Mouse (Mus musculus): ENCODE data around the gene Pld3.

The Pld3 gene

DNA sequence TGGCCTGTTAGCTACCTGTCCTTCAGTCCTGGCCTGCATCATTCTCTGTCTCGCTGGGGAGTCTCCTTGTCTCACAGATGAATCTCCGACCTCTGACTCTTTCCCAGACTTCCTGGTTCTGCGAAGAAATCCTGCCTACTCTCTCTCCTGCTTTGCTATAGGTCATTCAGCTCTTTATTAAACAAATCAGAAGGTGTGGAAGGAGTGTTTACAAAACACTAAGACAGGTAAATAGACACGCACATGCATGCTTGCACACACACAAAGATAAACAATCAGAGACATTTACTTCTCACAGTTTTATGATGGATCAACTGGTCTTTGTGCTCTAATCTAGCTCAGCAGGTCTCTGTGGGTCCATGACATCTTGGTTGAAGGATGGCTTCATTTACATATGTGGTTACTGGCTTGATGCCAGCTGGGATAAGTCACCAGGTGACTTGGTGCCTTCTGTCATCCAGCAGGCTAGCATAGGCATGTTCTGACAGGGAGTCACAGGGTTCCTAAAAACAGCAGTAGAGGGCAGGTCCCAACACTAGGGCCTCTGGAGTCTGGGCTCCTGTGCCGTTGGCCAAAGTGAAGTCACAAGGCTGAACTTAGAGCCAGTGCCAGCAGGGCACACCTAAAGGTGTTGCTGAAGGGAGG lies 16.7 kb upstream of the Pld3 start:
- no peak for DNase-seq (ENCODE audit: low spot score)

DNA sequence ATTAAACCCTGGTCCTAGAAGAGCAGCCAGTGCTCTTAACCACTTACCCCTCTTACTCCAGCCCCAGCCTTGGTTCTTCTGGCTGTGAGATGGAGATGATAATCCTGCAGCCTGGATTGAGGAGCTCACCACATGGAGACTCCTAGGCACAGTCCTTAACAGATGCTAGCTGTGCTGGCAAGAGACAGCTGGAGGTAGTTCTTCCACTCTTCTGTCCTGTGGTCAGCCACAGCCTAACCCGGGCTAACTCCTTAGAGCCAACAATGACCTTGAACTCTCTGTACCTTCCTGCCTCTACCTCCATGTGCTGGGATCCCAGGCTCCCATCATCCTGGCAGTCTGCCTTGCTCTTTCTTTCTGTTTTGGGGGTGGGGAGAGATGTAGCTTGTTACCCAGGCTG lies 8.0 kb upstream of the Pld3 start:
- no peak for DNase-seq (ENCODE audit: low spot score)

DNA sequence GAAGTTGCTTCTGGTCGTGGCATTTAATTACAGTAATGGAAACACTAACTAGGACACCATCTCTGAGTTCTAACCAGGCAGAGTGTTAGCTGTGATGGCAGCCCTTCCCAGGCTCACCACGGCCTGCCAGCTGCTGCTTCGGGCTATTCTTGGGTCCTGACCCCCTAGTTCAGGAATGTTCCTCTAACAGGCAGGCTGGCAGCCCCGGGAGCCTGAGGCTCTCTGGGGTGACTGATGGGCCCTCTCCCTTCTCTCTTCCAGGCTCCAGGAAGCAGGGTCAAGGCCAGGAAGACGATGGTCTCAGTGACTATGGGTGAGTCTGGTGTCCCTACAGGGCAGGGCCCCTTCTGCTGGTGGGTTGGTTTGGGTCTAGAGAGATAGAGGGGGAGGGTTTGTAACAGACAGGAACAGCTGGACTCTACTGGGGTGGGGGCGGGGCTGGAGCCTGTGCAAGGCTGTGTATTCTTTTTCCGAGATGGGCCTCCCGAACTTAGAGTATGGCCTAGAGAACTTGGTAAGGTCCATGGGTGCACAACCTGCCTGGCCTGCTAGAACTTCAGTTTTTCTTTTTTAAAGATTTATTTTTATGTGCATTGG lies 7.4 kb upstream of the Pld3 start:
- DNase-seq (ENCODE audit: low spot score): no peak

GRCm38 (mm10) chr7:27552070-27552469 lies 948 bp downstream of the Pld3 start:
- DNase-seq (ENCODE audit: low spot score): no peak

DNA sequence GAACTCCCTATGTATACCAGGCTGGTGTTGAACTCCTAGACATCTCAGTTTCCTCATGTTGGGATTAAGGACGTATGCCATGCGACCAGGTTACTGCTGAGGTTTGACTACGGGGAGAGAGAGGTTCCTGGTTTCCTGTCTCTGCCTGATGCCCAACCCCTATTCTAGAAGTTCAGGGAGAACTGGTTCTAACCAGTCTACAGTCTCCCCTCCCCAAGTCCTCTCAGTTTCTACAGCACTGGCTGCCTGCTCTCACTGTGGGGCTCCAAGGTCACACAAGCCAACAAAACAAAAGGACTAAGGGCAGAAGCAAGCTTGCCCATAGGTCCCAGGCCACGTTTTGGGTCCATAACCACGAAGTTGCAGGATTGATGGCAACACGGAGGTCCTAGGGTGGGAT lies 3.4 kb downstream of the Pld3 start:
- no peak for DNase-seq (ENCODE audit: low spot score)

DNA sequence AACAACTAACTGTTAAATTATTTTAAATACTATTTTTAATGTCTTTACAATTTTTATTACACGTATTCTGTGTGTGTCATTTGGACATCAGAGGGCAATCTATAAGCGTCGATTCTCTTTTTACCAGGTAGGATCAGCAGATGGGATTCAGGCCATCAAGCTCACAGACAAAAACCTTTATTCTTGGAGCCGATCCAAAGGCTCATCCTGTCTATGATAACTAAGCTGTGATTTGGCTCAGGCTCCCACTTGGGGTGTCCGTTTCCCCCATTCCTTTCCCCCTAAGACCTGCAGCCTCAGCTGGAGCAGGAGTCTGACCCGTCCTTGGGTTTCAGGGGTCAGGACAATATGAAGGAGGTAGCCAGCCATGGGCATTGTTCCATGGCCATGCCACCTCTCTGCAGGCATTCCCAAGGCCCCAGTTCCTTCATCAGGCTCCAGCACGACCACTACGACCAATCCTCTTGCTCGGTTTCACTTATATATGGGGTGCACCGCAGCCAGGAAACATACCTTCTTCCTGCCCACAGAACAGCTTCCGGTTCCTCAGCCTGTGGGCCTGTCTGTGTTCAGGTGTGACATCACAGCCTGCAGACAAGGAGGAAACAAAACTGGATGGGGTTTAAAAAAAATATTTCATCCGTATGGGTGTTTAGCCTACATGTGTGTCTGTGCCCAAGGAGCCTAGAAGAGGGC lies 8.2 kb downstream of the Pld3 start:
- DNase-seq (ENCODE audit: low spot score): no peak

- DNase-seq (ENCODE audit: low spot score): no peak
These were observed 9.2 kb downstream of the Pld3 start for GRCm38 (mm10) chr7:27543851-27544250.

DNA sequence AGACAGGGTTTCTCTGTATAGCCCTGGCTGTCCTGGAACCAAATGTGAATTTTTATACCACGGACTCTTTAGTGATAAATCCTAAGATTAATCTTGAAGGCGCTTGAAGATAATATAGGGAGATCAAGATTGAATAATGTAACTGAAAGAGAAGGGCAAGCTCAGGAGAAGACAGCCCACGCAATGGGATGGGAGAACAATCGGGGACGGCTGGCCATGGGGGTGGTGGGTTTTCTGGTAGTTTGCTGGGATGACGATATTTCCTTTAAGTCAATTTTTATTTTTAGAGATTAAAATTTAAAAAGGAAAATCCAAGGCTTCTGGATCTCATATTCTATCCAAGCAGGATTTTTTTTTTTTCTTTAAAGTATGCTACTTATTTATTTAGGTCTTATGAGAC lies 10.0 kb downstream of the Pld3 start:
- no peak for DNase-seq (ENCODE audit: low spot score)

DNA sequence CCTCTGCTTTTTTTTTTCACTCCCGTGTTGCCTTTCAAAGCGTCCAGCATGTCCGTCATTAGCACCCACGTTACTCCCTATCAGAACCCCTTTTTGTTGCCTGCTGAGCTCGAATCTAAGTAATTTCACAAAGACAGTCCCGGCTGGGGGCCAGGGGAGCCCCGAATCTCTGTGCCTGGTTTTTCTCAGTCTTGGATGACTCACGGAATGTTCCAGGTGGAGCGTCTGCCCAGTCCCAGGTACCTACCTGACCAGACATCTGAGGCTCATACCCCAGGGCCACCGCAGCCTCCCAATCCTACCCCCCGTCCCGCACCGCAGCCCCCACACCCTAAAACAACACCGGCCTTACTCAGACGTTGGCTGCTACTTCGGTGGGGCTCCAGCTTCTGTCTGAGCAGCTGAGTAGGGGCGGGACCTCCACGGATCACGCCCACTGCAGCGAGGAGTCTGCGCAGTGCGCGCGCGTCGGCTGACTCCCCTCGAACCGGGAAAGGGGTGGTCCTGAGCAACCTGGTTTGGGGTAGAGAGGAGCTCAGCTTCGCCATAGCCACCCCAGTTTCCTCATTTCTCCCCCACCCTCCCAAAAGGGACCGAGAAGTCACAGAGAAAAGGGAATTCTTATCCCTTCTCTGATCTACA lies 10.5 kb downstream of the Pld3 start:
- DNase-seq (ENCODE audit: low spot score): peak; percentile 76

DNA sequence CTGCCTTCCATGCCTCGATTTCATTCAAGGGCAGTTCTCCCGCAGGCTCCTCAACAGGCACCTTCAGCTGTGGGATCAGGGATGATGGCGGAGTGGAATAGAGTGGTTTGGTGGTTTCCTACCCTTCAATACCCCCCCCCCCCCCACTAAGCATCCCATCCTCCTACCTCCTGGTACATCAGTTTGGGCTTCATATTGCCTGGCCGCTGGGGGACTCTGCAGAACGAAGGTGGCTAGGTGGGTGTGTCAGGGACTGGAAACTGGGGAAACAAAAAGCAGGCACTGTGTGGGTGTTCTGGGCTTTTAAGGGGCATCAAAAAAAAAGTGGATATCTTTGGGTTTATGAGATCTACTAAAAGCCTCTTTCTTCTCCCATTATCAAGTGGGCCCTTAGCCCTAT lies 11.1 kb downstream of the Pld3 start:
- DNase-seq (ENCODE audit: low spot score): no peak

- DNase-seq (ENCODE audit: low spot score): no peak
These were observed 11.6 kb downstream of the Pld3 start for GRCm38 (mm10) chr7:27541431-27541830.

DNA sequence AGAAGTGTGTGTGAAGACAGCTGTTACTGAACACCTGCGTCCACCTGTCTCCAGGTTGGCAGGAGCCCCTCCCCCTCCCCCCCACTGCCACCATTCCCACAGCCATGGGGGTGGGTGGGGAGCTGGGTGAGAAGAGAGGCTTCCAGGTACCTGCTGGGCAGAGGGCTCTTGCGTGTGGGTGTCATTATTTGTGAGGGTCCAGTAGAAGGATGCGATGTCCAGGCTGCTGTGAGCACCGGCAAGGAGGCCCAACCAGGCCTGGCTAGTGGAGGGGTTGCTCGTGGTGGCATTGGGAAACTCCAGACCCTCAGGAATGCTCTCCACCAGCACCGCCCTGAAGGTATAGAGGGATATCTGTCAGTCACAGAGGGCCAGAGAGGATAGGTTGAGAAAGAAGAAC lies 12.1 kb downstream of the Pld3 start:
- DNase-seq (ENCODE audit: low spot score): no peak

DNA sequence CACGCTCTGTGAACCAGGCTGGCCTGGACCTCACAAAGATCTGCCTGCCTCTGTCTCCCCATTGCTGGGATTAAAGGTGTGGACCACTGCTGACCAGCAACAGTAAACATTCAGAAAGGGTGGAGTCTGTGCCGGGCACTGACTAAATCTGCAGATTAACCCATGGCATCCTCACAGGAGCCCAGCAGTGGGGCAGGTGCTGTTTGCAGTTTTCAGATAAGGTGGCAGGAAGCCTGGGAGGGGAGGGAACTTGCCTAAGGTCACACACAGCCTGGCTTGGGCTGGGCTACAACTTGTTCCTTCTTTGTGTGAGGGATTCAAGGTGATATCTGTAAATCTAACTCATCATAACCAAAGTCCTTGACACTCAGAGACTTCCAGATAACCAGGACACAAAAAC lies 12.5 kb downstream of the Pld3 start:
- no peak for DNase-seq (ENCODE audit: low spot score)

DNA sequence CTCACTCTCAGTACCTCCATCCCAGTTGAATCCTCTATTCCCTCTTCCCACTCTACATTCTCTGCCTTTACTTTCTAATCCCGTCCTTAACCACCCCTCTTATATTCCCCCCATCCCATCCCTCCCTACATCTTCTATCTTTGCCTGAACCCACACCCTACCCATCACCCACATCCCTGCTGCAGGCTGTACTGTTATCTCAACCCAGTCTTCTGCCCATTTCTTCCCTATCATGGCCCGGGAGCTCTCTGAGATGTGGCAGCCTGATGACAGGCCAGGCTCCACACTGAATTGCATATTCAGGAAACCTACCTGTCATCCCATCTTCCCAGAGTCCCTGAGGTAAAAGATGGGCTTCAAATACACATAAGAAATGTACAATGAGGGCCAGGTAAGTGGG lies 14.2 kb downstream of the Pld3 start:
- no peak for DNase-seq (ENCODE audit: low spot score)

DNA sequence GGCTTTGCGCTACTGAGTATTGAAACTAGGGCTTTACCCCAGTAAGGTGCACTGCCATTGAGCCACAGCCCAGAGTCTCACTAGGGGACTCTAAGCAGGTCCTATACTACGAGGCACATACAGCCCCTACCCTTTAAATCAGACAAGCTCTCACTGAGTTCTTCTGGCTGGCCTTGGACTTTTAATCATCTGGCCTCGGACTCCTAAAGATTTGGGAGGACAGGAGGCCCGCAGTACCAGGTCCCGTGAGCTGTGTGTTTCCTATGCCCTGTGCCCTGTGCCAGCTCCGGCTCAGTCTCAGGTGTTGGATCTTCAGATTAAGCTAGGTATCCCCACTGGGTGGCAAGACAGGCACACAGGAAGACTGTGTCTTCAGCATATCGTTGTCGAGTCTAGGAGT lies 15.0 kb downstream of the Pld3 start:
- no peak for DNase-seq (ENCODE audit: low spot score)

DNA sequence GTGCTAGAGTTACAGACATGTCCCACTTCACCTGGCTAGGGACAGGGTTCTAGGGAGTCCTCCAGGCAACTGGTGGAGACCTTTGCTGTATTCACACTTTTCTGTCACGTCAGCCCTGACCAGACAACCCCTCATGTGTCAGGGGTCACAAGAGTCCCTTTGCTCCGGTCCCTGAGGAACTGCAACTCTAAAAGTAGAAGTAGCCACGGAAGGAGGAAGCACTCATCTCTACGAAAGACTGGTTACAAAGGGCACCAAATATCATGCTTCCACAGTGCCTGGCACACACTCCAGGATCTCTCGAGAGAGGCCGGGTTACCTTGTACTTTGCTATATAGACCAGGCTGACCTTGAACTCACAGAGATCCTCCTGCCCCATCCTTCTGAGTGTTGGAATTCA lies 16.4 kb downstream of the Pld3 start:
- DNase-seq (ENCODE audit: low spot score): no peak

DNA sequence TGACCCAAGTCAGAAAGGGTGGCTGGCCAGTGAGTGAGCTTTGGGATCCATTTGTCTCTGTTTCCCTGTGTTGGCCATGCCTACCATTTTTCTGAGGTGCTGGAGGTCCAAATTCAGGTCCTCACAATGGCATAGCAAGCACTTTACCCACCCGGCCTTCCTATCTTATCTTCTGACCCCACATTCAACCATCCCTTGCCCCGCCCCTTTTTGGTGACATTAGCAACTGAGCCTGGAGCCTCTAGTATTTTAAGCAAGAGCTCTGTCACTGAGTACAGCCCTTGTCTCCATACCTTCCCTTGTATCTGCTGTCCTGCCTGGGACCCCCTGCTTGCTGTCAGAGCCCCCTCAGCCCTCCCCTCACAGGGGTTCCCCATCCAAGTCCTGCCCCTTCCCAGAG lies 17.6 kb downstream of the Pld3 start:
- no peak for DNase-seq (ENCODE audit: low spot score)

DNA sequence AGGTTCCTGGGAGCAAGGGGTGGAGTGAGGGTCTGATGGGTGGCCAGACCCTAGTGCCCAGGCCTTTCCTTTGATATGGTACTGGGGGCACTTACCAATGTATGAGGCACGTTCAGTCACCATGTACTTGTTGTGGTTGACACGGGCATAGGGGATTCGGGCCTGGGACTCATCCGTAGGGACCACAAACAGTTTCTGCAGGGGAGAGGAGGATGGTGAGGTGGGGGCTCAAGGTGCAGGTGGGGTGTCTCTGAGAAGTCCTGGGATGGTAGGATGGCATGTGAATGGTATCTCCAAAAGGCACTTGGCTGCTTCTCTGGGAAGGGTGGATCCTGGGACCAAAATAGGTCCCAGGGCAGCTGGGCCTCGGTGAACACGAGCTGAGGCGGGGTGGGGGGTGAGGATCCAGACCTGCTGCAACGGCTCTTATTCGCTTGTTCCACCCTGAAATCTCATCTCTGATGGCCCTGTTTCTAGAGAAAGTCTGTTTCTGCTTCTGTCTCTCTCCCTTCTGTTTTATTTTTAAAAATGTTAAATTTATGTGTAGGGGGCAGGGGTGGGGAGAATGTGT lies 20.5 kb downstream of the Pld3 start:
- DNase-seq (ENCODE audit: low spot score): no peak

- no peak for DNase-seq (ENCODE audit: low spot score)
These were observed 21.3 kb downstream of the Pld3 start for GRCm38 (mm10) chr7:27531707-27532106.

GRCm38 (mm10) chr7:27530937-27531336 lies 22.1 kb downstream of the Pld3 start:
- no peak for DNase-seq (ENCODE audit: low spot score)

DNA sequence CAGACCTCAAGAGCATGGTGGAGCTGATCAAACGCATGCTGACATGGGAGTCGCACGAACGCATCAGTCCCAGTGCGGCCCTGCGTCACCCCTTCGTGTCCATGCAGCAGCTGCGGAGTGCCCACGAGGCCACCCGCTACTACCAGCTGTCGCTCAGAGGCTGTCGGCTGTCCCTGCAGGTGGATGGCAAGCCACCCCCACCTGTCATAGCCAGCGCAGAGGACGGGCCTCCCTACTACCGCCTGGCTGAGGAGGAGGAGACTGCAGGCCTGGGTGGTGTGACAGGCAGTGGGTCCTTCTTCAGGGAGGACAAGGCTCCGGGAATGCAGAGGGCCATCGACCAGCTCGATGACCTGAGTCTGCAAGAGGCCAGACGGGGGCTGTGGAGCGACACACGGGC lies 23.9 kb downstream of the Pld3 start:
- DNase-seq (ENCODE audit: low spot score): no peak

DNA sequence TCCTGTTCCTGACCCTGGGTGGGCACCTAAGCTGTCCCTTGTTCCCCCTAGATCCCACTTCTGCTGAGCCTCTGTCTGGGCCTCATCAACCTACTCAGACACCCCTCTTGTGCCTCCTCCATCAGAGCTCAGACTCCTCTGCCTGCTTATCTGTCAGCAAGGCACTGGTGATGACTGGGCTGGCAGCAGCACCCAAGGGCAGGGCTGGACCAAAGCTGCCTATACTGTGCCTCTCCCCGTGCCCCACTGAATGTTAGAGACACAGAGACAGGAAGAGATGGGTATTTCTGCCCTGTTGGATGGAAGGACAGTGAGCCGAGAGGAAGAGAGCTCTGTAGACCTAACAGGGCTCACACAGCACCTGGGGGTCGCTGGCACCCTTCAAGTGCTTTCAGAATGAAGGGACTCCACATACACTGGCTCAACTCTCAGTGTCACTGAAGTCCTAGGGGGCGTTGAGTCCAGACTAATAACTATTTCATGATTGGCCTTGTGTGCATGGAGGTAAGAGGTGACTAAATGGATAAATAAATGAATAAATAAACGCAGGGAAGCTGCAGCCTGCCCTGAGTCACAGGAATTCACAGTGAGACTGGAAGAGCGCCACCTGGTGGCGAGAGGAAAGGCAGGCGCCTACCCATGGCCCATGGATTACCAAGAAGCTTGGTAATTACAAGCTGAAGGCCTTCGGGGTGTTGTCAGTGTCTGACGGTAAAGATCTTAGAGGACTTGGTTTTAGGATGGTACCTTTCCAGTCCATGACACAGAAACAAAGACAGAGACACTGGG lies 26.8 kb downstream of the Pld3 start:
- DNase-seq (ENCODE audit: low spot score): peak; percentile 57
